Mouse (Mus musculus) ES-E14 (cell line): ENCODE data around the gene Fth1.

ENCODE experiments used
- CHD2 ChIP-seq: IDR thresholded peaks from 2 replicates; pipeline ENCODE4 v1.6.1; 2014; ENCODE audit warnings: mild to moderate bottlenecking, low read depth, low read length, inconsistent platforms
- ZC3H11A ChIP-seq: IDR thresholded peaks from 2 replicates; pipeline ENCODE4 v1.6.1; 2012; ENCODE audit warnings: low read depth, mild to moderate bottlenecking, inconsistent platforms, low read length, borderline replicate concordance
- ZNF384 ChIP-seq: IDR thresholded peaks from 2 replicates; pipeline ENCODE4 v1.6.1; 2012; ENCODE audit warnings: low read depth, low read length, inconsistent platforms

DNA sequence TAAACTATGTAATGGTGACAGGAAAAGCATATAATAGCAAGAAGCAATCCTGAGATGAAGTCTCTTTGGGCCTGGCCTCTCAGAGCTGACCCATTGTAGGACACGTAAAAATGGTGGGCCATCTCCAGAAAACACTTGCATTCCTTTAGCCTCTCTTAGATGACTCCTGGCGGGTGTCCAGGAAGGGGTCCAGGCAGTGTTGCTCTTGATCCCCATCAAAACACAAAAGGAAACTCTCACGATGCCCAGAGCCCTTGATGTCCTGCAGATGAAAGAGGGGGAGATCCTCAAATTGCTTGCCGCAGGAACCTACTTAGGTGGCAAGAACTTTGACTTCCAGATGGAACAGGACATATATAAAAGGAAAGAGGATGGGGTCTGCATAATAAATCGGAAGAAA, 43.0 kb upstream of the Fth1 start:
- no peak for TF ChIP-seq CHD2
- no peak for TF ChIP-seq ZNF384
- TF ChIP-seq ZC3H11A = no peak
